Mouse (Mus musculus) cortical plate, adult 2 months (tissue): ENCODE data around the gene Rgs6.

Experiments
- CTCF ChIP-seq: fragments of 200-500 bp; IDR thresholded peaks from 2 replicates; pipeline ENCODE4 v1.5.1; 2011; ENCODE audit warnings: mild to moderate bottlenecking, control low read depth, low read length; ENCODE audit not compliant: insufficient read depth; ENCODE audit errors: extremely low read depth
- POLR2A ChIP-seq: fragments of 200-500 bp; IDR thresholded peaks from 2 replicates; pipeline ENCODE4 v1.6.1; 2011; ENCODE audit warnings: mild to moderate bottlenecking, low read length, control low read depth; ENCODE audit not compliant: insufficient read depth; ENCODE audit errors: extremely low read depth

DNA sequence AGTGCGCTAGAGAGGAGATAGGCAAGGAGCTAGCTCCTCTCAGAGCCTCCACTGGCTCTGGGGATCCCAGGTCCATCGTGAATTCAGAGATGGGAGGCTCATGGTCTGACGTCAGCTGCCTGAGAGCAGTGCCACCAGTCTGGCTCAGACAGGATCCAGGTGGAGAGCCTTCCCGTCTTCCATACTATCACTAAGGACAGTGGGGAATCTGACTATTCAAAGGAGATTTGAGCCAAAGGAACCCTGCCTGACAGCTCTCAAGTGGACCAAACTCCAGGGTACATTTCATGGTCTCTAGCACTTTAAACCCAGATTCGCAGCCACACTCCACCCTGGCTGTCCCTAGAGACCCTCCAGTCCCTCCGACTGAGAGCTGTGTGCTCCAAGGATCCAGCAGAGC, 618.8 kb downstream of the Rgs6 start:
- TF ChIP-seq CTCF (no peak), POLR2A (no peak)
